Mouse (Mus musculus): ENCODE measurements around the gene Gltpd2. TPM values are rescaled to one million over a fixed set of nuclear protein-coding genes. Genes with fewer than 3 reads are reported as not detected.

The Gltpd2 gene
- polyA plus RNA-seq, 1 experiment from 2014 or later, result 0.41 TPM

DNA sequence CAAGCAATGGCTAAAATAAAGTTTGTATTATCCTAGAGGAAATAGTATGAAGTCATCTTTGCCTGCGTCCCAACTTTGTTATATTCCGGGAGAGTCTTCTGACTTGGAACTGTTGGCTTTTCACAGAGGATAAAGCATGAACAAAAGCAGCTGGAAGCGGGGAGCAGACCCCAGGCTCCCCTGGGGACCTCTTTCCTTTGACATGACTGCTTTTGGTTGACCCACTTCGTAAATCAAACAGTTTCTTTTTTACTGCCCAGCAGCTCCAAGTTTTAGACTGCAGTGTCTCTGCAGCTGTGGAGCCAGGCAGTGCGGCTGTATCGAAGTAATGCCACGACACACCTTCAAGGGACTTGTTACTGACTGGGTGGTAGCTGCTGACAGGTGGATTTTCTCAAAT, 47.6 kb downstream of the Gltpd2 start:
- no peaks in the 10 kb centered on the region for H3K27me3 ChIP-seq (replicated peaks)
- no peaks in the 10 kb centered on the region for H3K36me3 ChIP-seq
- H3K9me3 ChIP-seq (replicated peaks), result no peaks in the 10 kb centered on the region
- H3K9ac ChIP-seq (replicated peaks), result no peak overlapping the region
- H3K4me2 ChIP-seq, result no peak overlapping the region
- 27% methylated on average over 7 of the region's 7 CpGs for WGBS
- no peak overlapping the region for H3K27ac ChIP-seq (replicated peaks)
- no peak overlapping the region for H3K4me3 ChIP-seq (replicated peaks)
- peaks cover 48% of the 10 kb centered on the region for H3K4me1 ChIP-seq
- no peak for ATAC-seq (ENCODE audit: low FRiP score)

Other genes with a start within 250 kb of the Gltpd2 start
- gene Alox12e, start 196.6 kb upstream of the Gltpd2 start, polyA plus RNA-seq (2015; fragmentation: Nextera tagmentation; extraction: Ambion mirVana), result 5.9 TPM in 1 of 2 replicates, not detected in the other
- 1.2 TPM in 1 of 2 replicates, not detected in the other for gene Alox15, start 167.2 kb upstream of the Gltpd2 start, polyA plus RNA-seq (2015; fragmentation: Nextera tagmentation; extraction: Ambion mirVana)
- 29.7 and 33.0 TPM in 2 replicates for gene Pelp1, start 109.2 kb upstream of the Gltpd2 start, polyA plus RNA-seq (2015; fragmentation: Nextera tagmentation; extraction: Ambion mirVana)
- 53.6 and 59.7 TPM in 2 replicates for gene Arrb2, start 86.6 kb upstream of the Gltpd2 start, polyA plus RNA-seq (2015; fragmentation: Nextera tagmentation; extraction: Ambion mirVana)
- gene Med11, start 67.3 kb upstream of the Gltpd2 start, polyA plus RNA-seq (2015; fragmentation: Nextera tagmentation; extraction: Ambion mirVana), result 44.4 and 45.0 TPM in 2 replicates
- gene Zmynd15, start 59.8 kb upstream of the Gltpd2 start, polyA plus RNA-seq (2015; fragmentation: Nextera tagmentation; extraction: Ambion mirVana), result 0.60 and 1.0 TPM in 2 replicates
- 7.4 and 8.5 TPM in 2 replicates for gene Cxcl16, start 59.2 kb upstream of the Gltpd2 start, polyA plus RNA-seq (2015; fragmentation: Nextera tagmentation; extraction: Ambion mirVana)
- gene Tm4sf5, start 14.0 kb upstream of the Gltpd2 start, polyA plus RNA-seq (2015; fragmentation: Nextera tagmentation; extraction: Ambion mirVana), result 1.5 and 6.4 TPM in 2 replicates
- gene Vmo1, start 4.6 kb upstream of the Gltpd2 start, polyA plus RNA-seq (2015; fragmentation: Nextera tagmentation; extraction: Ambion mirVana), result 0.32 and 0.96 TPM in 2 replicates
- 756 and 815 TPM in 2 replicates for gene Psmb6, start 6.2 kb downstream of the Gltpd2 start, polyA plus RNA-seq (2015; fragmentation: Nextera tagmentation; extraction: Ambion mirVana)
- not detected in 2 replicates for gene Gm40193, start 13.7 kb downstream of the Gltpd2 start, polyA plus RNA-seq (2015; fragmentation: Nextera tagmentation; extraction: Ambion mirVana)
- 16.1 and 18.1 TPM in 2 replicates for gene Pld2, start 20.9 kb downstream of the Gltpd2 start, polyA plus RNA-seq (2015; fragmentation: Nextera tagmentation; extraction: Ambion mirVana)
- 15.0 and 16.6 TPM in 2 replicates for gene Mink1, start 43.7 kb downstream of the Gltpd2 start, polyA plus RNA-seq (2015; fragmentation: Nextera tagmentation; extraction: Ambion mirVana)
- not detected in 2 replicates for gene 4930544D05Rik, start 96.7 kb downstream of the Gltpd2 start, polyA plus RNA-seq (2015; fragmentation: Nextera tagmentation; extraction: Ambion mirVana)
- 0.23 and 0.40 TPM in 2 replicates for gene Chrne, start 100.0 kb downstream of the Gltpd2 start, polyA plus RNA-seq (2015; fragmentation: Nextera tagmentation; extraction: Ambion mirVana)
- gene Gp1ba, start 119.9 kb downstream of the Gltpd2 start, polyA plus RNA-seq (2015; fragmentation: Nextera tagmentation; extraction: Ambion mirVana), result 0.15 TPM in 2 replicates
- gene Rnf167, start 128.0 kb downstream of the Gltpd2 start, polyA plus RNA-seq (2015; fragmentation: Nextera tagmentation; extraction: Ambion mirVana), result 100 and 109 TPM in 2 replicates
- 169 and 174 TPM in 2 replicates for gene Slc25a11, start 128.3 kb downstream of the Gltpd2 start, polyA plus RNA-seq (2015; fragmentation: Nextera tagmentation; extraction: Ambion mirVana)
- 679 and 994 TPM in 2 replicates for gene Pfn1, start 135.4 kb downstream of the Gltpd2 start, polyA plus RNA-seq (2015; fragmentation: Nextera tagmentation; extraction: Ambion mirVana)
- 12.6 and 17.5 TPM in 2 replicates for gene Eno3, start 138.0 kb downstream of the Gltpd2 start, polyA plus RNA-seq (2015; fragmentation: Nextera tagmentation; extraction: Ambion mirVana)
- 159 and 165 TPM in 2 replicates for gene Spag7, start 150.2 kb downstream of the Gltpd2 start, polyA plus RNA-seq (2015; fragmentation: Nextera tagmentation; extraction: Ambion mirVana)
- gene Camta2, start 168.9 kb downstream of the Gltpd2 start, polyA plus RNA-seq (2015; fragmentation: Nextera tagmentation; extraction: Ambion mirVana), result 25.6 and 29.0 TPM in 2 replicates
- 1.2 and 1.4 TPM in 2 replicates for gene Inca1, start 181.0 kb downstream of the Gltpd2 start, polyA plus RNA-seq (2015; fragmentation: Nextera tagmentation; extraction: Ambion mirVana)
- gene Kif1c, start 181.4 kb downstream of the Gltpd2 start, polyA plus RNA-seq (2015; fragmentation: Nextera tagmentation; extraction: Ambion mirVana), result 1.6 and 1.7 TPM in 2 replicates
- 15.8 and 16.3 TPM in 2 replicates for gene Zfp3, start 245.0 kb downstream of the Gltpd2 start, polyA plus RNA-seq (2015; fragmentation: Nextera tagmentation; extraction: Ambion mirVana)